Mouse (Mus musculus): ENCODE data around the gene Slc44a5.

Gene Slc44a5

GRCm38 (mm10) chr3:154174766-154175165 lies 201.5 kb downstream of the Slc44a5 start:
- DNase-seq, result no peak

GRCm38 (mm10) chr3:154177665-154178305 lies 204.5 kb downstream of the Slc44a5 start:
- no peak for DNase-seq

- DNase-seq, result no peak
Observed at GRCm38 (mm10) chr3:154179423-154179920, 206.2 kb downstream of the Slc44a5 start.

- no peak for DNase-seq
Observed at GRCm38 (mm10) chr3:154182987-154183386, 209.8 kb downstream of the Slc44a5 start.

- DNase-seq, result no peak
Observed at GRCm38 (mm10) chr3:154183957-154184356, 210.7 kb downstream of the Slc44a5 start.

- no peak for DNase-seq
Observed at GRCm38 (mm10) chr3:154188668-154189067, 215.4 kb downstream of the Slc44a5 start.

- peak; percentile 34 for DNase-seq
Observed at GRCm38 (mm10) chr3:154192328-154193030, 219.2 kb downstream of the Slc44a5 start.

GRCm38 (mm10) chr3:154193189-154193840 lies 220.1 kb downstream of the Slc44a5 start:
- no peak for DNase-seq

- DNase-seq, result no peak
Observed at GRCm38 (mm10) chr3:154200422-154200828, 227.2 kb downstream of the Slc44a5 start.

- DNase-seq, result no peak
Observed at GRCm38 (mm10) chr3:154201796-154202195, 228.6 kb downstream of the Slc44a5 start.

GRCm38 (mm10) chr3:154202383-154202782 lies 229.1 kb downstream of the Slc44a5 start:
- no peak for DNase-seq

- DNase-seq, result no peak
Observed at GRCm38 (mm10) chr3:154208479-154208878, 235.2 kb downstream of the Slc44a5 start.

GRCm38 (mm10) chr3:154209201-154209754 lies 236.0 kb downstream of the Slc44a5 start:
- DNase-seq, result peak; percentile 20

- DNase-seq, result no peak
Observed at GRCm38 (mm10) chr3:154209776-154210430, 236.7 kb downstream of the Slc44a5 start.

- DNase-seq, result no peak
Observed at GRCm38 (mm10) chr3:154210431-154211055, 237.3 kb downstream of the Slc44a5 start.

GRCm38 (mm10) chr3:154212551-154212950 lies 239.3 kb downstream of the Slc44a5 start:
- DNase-seq, result no peak

- DNase-seq, result no peak
Observed at GRCm38 (mm10) chr3:154215309-154215708, 242.1 kb downstream of the Slc44a5 start.

- no peak for DNase-seq
Observed at GRCm38 (mm10) chr3:154215779-154216178, 242.5 kb downstream of the Slc44a5 start.

- DNase-seq, result no peak
Observed at GRCm38 (mm10) chr3:154222141-154222591, 248.9 kb downstream of the Slc44a5 start.

GRCm38 (mm10) chr3:154222688-154223087 lies 249.5 kb downstream of the Slc44a5 start:
- no peak for DNase-seq

GRCm38 (mm10) chr3:154226100-154226752 lies 253.0 kb downstream of the Slc44a5 start:
- DNase-seq, result peak; percentile 84

- DNase-seq, result no peak
Observed at GRCm38 (mm10) chr3:154244932-154245331, 271.7 kb downstream of the Slc44a5 start.
